Mouse (Mus musculus) B cell, adult 62 days (primary cell): ENCODE results near the gene Nmur1. TPM values are rescaled to one million over a fixed set of nuclear protein-coding genes. Genes with fewer than 3 reads are reported as not detected.

Source experiments
- total RNA-seq: library from RNA; stranded (reverse); gene quantifications from 4 replicates; pipeline ENCODE4 v1.2.4, GENCODE M21; 2023

The Nmur1 gene
- total RNA-seq, result not detected in 4 replicates

DNA sequence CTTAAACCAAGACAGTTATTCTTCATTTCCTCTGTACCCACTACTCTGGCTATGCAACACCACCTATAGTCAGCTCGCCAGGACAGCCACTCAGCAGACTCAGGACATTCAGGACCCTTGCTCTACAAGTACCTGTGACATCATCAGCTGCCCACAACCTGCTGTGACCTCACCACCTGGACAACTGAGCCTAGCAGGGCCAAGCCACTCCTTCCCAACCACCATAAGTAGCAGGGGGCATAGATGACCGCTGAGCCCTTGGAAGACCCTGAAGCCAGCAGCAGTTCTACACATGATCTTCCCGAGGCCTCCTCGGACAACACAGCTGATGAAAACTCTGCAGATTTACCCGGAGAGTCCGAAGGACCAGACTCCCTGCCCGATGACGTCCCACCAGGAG, at the start of gene Nmur1, which contains the start of gene Tex44:
Gene Nmur1 (minus strand): TSS at position 101 of the 400 bp plus-strand sequence.
Gene Tex44 (plus strand): TSS at position 202 of the 400 bp plus-strand sequence.

DNA sequence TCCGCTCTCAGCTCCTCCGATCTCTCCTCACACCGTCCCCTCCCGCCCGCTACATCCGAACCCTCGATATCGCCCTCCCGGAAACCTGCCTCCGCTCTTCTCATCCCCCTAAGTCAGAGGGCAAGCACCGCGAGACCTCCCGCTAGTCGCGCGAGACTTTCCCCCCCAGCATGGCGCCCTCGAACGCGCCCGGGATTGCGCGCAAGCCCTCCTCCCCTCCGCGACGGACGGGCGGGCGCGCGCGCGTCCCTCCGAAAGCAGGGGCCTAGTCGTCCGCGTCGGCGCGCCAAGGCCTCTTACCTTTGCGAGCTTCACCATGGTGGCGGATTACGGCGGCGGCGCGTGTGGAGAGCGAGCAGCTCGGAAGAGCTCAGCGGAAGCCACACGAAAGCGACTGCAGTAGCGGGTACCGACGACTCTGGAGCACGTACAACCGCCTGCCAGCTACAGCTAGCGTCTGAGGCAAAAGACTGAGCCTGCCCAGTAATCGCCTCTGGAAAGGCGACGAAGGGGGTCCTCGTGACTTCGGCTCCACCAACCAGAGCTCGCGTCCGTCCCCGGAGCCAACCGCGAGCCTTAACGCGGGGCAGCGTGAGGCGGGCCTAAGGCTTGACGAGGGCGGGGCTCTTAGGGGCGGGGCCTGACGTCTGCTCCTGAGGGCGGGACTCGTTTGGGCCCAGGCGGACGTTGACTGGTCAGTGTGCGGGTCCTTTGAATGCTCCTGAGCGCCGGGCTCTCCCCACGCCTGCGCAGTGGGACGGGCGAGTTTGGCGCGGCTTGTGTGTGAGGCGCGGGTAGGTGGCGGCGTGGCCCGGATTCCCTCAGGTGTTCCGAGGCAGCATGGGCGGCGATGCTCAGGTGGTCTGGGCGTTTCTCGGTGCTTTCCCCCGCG, 66.9 kb downstream of the Nmur1 start, which contains the start of gene Ncl:
Gene Ncl (minus strand): TSS at position 495 of the 892 bp plus-strand sequence.

Other genes starting within 250 kb of the Nmur1 start
- 19.4 to 26.5 TPM (median 21.7 TPM) in 4 replicates for gene B3gnt7, start 123.4 kb downstream of the Nmur1 start, total RNA-seq
- gene Ncl, start 66.8 kb downstream of the Nmur1 start, total RNA-seq, result 523 to 570 TPM (median 562 TPM) in 4 replicates
- not detected in 4 replicates for gene Tex44, start 101 bp upstream of the Nmur1 start, total RNA-seq
- gene Ptma, start 100.5 kb upstream of the Nmur1 start, total RNA-seq, result 1,771 to 1,875 TPM (median 1,797 TPM) in 4 replicates
- gene Pde6d, start 156.4 kb upstream of the Nmur1 start, total RNA-seq, result 18.1 to 24.4 TPM (median 21.1 TPM) in 4 replicates
- 11.9 to 14.8 TPM (median 12.6 TPM) in 4 replicates for gene Cops7b, start 156.7 kb upstream of the Nmur1 start, total RNA-seq
- gene Nppc, start 244.3 kb upstream of the Nmur1 start, total RNA-seq, result not detected in 4 replicates